Mouse (Mus musculus) intestine, embryonic 14.5 days (tissue): ENCODE measurements around the gene Mllt3. TPM values are rescaled to one million over a fixed set of nuclear protein-coding genes. Genes with fewer than 3 reads are reported as not detected.
A peak's percentile ranks its signal among the peaks of the same experiment; 100 is the strongest.

Experiments
- ATAC-seq: fragments of 200-750 bp; cut with Nextera tagmentation; replicated peaks from 2 replicates; pipeline ENCODE4 v1.8.0; 2017; ENCODE audit warnings: low read depth, moderate number of reproducible peaks, moderate TSS enrichment, moderate library complexity; ENCODE audit not compliant: low FRiP score, low TSS enrichment
- DNase-seq: peaks from one replicate; pipeline ENCODE4 v3.0.0-alpha.2; 2018; ENCODE audit warnings: low spot score
- H3K27ac ChIP-seq: fragments of 300-500 bp; sonication (generic); 2 replicates; pipeline ENCODE4 v1.5.1; 2014; ENCODE audit warnings: low read depth, mild to moderate bottlenecking, control low read depth
- H3K27me3 ChIP-seq: fragments of 300-500 bp; sonication (generic); replicated peaks from 2 replicates; pipeline ENCODE4 v1.6.1; 2014; ENCODE audit warnings: low read length, control low read depth; ENCODE audit not compliant: control insufficient read depth, insufficient read depth
- H3K36me3 ChIP-seq: fragments of 300-500 bp; sonication (generic); 2 replicates; pipeline ENCODE4 v1.6.1; 2014; ENCODE audit warnings: low read length, control low read depth; ENCODE audit not compliant: control insufficient read depth, insufficient read depth
- H3K4me1 ChIP-seq: fragments of 300-500 bp; sonication (generic); replicated peaks from 2 replicates; pipeline ENCODE4 v1.6.1; 2014; ENCODE audit warnings: low read length, control low read depth, mixed read lengths; ENCODE audit not compliant: control insufficient read depth, insufficient read depth
- H3K4me2 ChIP-seq: fragments of 300-500 bp; sonication (generic); 2 replicates; pipeline ENCODE4 v1.6.1; 2014; ENCODE audit warnings: low read length
- H3K4me3 ChIP-seq: fragments of 300-500 bp; sonication (generic); 2 replicates; pipeline ENCODE4 v1.5.1; 2014; ENCODE audit warnings: low read depth, low read length, control low read depth, mixed read lengths
- H3K9ac ChIP-seq: fragments of 300-500 bp; sonication (generic); 2 replicates; pipeline ENCODE4 v1.6.1; 2014; ENCODE audit warnings: mild to moderate bottlenecking, low read length
- H3K9me3 ChIP-seq: fragments of 300-500 bp; sonication (generic); 2 replicates; pipeline ENCODE4 v1.6.1; 2016; ENCODE audit warnings: low read length, control low read depth; ENCODE audit not compliant: control insufficient read depth
- WGBS: fragments of 180-500 bp; shearing (Covaris S2); extraction: QIAGEN DNeasy Blood & Tissue Kit; methylation state at CpG from one replicate; pipeline ENCODE4 v1.1.7; 2014; 5-methylcytosine and 5-hydroxymethylcytosine counted together
- polyA plus RNA-seq: library from polyadenylated mRNA; unstranded; fragments of >200 nt; fragmentation: Nextera tagmentation; extraction: Ambion mirVana; gene quantifications from 2 replicates; pipeline ENCODE4 v1.2.1, GENCODE M21; 2014

Mllt3 gene
- 31.5 and 34.4 TPM in 2 replicates for polyA plus RNA-seq

- no peaks in the 10 kb centered on the region for H3K9me3 ChIP-seq
- peak; percentile 90 for ATAC-seq
- under 1% methylated on average over 21 of the region's 37 CpGs for WGBS
These were observed at the start of gene Mllt3 for GRCm38 (mm10) chr4:88033216-88033653. Mllt3 (minus strand) TSS chr4:88033364.

DNA sequence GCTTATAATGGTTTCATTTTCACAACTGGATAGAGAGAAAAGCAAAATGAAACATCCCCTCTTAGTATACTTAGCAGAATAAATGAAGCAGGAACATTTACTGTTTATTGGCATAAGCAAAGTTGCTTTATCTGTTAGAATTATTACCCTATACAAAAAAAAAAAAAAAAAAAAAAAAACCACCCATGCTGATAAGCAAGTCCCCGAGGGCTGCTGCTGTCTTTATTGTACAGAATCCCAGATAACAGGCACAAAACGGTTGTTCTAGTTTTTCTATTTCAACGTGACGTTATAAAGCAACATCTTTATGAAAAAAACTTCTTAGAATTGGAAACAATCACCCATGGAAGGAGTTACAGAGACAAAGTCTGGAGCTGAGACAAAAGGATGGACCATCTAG lies 49.2 kb upstream of the Mllt3 start:
- no peaks in the 10 kb centered on the region; the same call in 1 of the 2 replicates for H3K4me1 ChIP-seq
- ATAC-seq (no peak), DNase-seq (no peak)
- WGBS, result 78% methylated on average over 4 of the region's 4 CpGs
- H3K9me3 ChIP-seq, result no peaks in the 10 kb centered on the region
- H3K36me3 ChIP-seq, result no peaks in the 10 kb centered on the region
- no peak overlapping the region for H3K27ac ChIP-seq
- H3K27me3 ChIP-seq, result no peaks in the 10 kb centered on the region
- H3K9ac ChIP-seq, result no peak overlapping the region
- no peak overlapping the region for H3K4me2 ChIP-seq
- no peak overlapping the region for H3K4me3 ChIP-seq

More at GRCm38 (mm10) chr4:88033216-88033653, at the start of gene Mllt3:
- peak within 1 kb of the TSS; percentile 84 for H3K4me2 ChIP-seq
- H3K27ac ChIP-seq, result peak within 1 kb of the TSS; percentile 95
- H3K4me1 ChIP-seq, result peaks cover 18% of the 10 kb centered on the region
- peak; percentile 96 for DNase-seq
- H3K9ac ChIP-seq, result peak within 1 kb of the TSS; percentile 74
- H3K4me3 ChIP-seq, result peak within 1 kb of the TSS; percentile 88
- H3K36me3 ChIP-seq, result peaks cover 8% of the 10 kb centered on the region
- peaks cover 5% of the 10 kb centered on the region; the same call in 1 of the 2 replicates for H3K27me3 ChIP-seq

GRCm38 (mm10) chr4:88081885-88082284 lies 48.7 kb upstream of the Mllt3 start:
- no peaks in the 10 kb centered on the region; the same call in 1 of the 2 replicates for H3K4me1 ChIP-seq
- 94% methylated on average over 3 of the region's 3 CpGs for WGBS
- H3K9me3 ChIP-seq, result no peaks in the 10 kb centered on the region

DNA sequence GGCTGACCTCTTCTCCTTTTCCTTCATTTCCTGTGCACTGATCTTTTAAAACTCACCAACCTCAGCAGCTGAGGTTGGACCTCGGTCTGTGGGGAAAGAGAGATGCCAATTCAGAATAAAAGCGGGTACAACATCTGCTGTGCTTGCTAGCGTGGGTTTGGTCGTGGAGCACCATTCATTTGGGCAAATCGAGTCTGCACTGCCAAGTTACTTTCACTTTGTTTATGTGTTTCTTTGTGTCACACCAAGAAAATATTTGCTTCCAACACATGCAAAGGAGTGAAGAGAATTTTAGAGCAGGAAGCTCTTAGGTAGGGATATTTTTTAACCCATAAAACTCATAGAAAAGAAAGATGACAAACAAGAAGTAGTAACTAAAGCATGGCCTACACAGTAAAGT lies 48.3 kb upstream of the Mllt3 start:
- Histone ChIP-seq H3K4me1 (no peaks in the 10 kb centered on the region; the same call in 1 of the 2 replicates), H3K4me3 (no peak overlapping the region), H3K27me3 (no peaks in the 10 kb centered on the region), H3K27ac (no peak overlapping the region), H3K4me2 (no peak overlapping the region), H3K36me3 (no peaks in the 10 kb centered on the region), H3K9me3 (no peaks in the 10 kb centered on the region), H3K9ac (no peak overlapping the region)
- no peak for ATAC-seq
- WGBS, result 73% methylated on average over 5 of the region's 5 CpGs
- DNase-seq, result no peak

More at GRCm38 (mm10) chr4:88081885-88082284, 48.7 kb upstream of the Mllt3 start:
- no peaks in the 10 kb centered on the region for H3K36me3 ChIP-seq
- H3K4me3 ChIP-seq, result no peak overlapping the region
- DNase-seq (no peak), ATAC-seq (no peak)
- no peak overlapping the region for H3K4me2 ChIP-seq
- no peaks in the 10 kb centered on the region for H3K27me3 ChIP-seq
- H3K9ac ChIP-seq, result no peak overlapping the region
- no peak overlapping the region for H3K27ac ChIP-seq

DNA sequence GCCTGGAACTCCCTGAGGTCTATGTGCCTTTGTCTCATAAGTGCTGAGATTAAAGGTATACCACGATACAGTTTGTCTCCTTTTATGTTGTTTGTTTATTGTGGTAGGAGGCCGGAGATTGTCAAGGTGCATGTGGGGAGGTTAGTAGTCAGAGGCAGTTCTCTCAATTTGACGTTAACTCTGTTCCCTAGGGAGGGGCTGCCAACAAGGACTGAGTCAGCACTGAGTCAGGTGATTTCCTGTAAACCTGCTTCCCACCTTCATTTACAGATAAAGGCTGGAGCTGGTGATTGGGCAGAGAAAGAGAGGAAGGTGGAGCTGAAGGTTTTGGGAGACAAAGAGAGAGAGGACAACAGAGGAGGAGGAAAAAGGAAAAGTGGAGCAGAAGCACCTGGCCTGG lies 45.8 kb upstream of the Mllt3 start:
- H3K36me3 ChIP-seq, result no peaks in the 10 kb centered on the region
- H3K27me3 ChIP-seq, result no peaks in the 10 kb centered on the region
- H3K4me1 ChIP-seq, result no peaks in the 10 kb centered on the region; the same call in 1 of the 2 replicates
- H3K9ac ChIP-seq, result no peak overlapping the region
- no peak overlapping the region for H3K27ac ChIP-seq
- H3K9me3 ChIP-seq, result no peaks in the 10 kb centered on the region
- DNase-seq, result no peak
- 67% methylated on average over 3 of the region's 3 CpGs for WGBS
- ATAC-seq, result no peak
- H3K4me3 ChIP-seq, result no peak overlapping the region
- no peak overlapping the region for H3K4me2 ChIP-seq

- no peak overlapping the region for H3K9ac ChIP-seq
- no peak overlapping the region for H3K4me3 ChIP-seq
- no peak overlapping the region for H3K4me2 ChIP-seq
- no peaks in the 10 kb centered on the region for H3K36me3 ChIP-seq
- H3K9me3 ChIP-seq, result no peaks in the 10 kb centered on the region
- no peaks in the 10 kb centered on the region for H3K4me1 ChIP-seq
- H3K27ac ChIP-seq, result no peak overlapping the region
- DNase-seq (no peak), ATAC-seq (no peak)
- H3K27me3 ChIP-seq, result no peaks in the 10 kb centered on the region
- 61% methylated on average over 2 of the region's 2 CpGs for WGBS
These were observed 42.2 kb upstream of the Mllt3 start for GRCm38 (mm10) chr4:88075388-88075787.

- Histone ChIP-seq H3K27ac (no peak overlapping the region), H3K9me3 (no peaks in the 10 kb centered on the region), H3K36me3 (no peaks in the 10 kb centered on the region), H3K27me3 (no peaks in the 10 kb centered on the region), H3K4me2 (no peak overlapping the region), H3K4me3 (no peak overlapping the region), H3K4me1 (no peaks in the 10 kb centered on the region), H3K9ac (no peak overlapping the region)
- no peak for ATAC-seq
- WGBS, result 65% methylated on average over 8 of the region's 8 CpGs
- no peak for DNase-seq
These were observed 13.1 kb upstream of the Mllt3 start for GRCm38 (mm10) chr4:88046280-88046679.

DNA sequence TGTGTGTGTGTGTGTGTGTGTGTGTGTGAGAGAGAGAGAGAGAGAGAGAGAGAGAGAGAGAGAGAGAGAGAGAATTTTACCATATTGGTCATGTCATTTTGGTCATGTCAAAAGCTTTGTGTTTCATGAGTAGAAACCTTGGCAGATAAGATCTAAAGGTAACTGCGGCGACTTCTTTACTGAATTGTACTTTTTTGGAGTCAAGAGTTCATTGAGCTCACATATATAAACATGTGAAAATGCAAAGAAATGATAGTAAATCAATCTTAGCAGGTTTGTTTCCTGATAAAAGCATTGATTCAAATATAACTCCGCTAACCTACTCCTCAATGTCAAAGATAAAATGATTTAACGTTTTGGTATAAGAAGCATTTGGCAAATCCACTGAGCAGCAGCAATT lies 12.0 kb upstream of the Mllt3 start:
- H3K4me1 ChIP-seq, result no peaks in the 10 kb centered on the region
- H3K36me3 ChIP-seq, result no peaks in the 10 kb centered on the region
- WGBS, result 81% methylated on average over 4 of the region's 4 CpGs
- no peak overlapping the region for H3K4me2 ChIP-seq
- ATAC-seq, result no peak
- no peak overlapping the region for H3K9ac ChIP-seq
- no peak overlapping the region for H3K27ac ChIP-seq
- no peak for DNase-seq
- no peak overlapping the region for H3K4me3 ChIP-seq
- H3K9me3 ChIP-seq, result no peaks in the 10 kb centered on the region
- no peaks in the 10 kb centered on the region for H3K27me3 ChIP-seq

GRCm38 (mm10) chr4:88035361-88035760 lies 2.2 kb upstream of the Mllt3 start:
- no peak for ATAC-seq
- Histone ChIP-seq H3K36me3 (no peaks in the 10 kb centered on the region), H3K9me3 (no peaks in the 10 kb centered on the region), H3K4me1 (peaks cover 18% of the 10 kb centered on the region), H3K4me2 (peak overlapping the region; percentile 84), H3K9ac (no peak overlapping the region), H3K27me3 (peaks cover 5% of the 10 kb centered on the region; the same call in 1 of the 2 replicates), H3K4me3 (no peak overlapping the region), H3K27ac (no peak overlapping the region)
- DNase-seq, result peak; percentile 65
- under 1% methylated on average over 11 of the region's 11 CpGs for WGBS
